ENCODE assay signal across 21 mouse cellular contexts in genomic region chr9:107422878-107423277, GRCm38 (mm10). TPM values are rescaled to one million over a fixed set of nuclear protein-coding genes. Genes with fewer than 3 reads are reported as not detected.
DNase-seq lines count a peak whose midpoint lies in the region; ATAC-seq and TF ChIP-seq lines count a peak whose summit lies in the region.
"Had no signal": no experiment of that assay in that cellular context is flagged by ENCODE, and none has a peak within 500 bp of the region (broad histone marks: within the 10 kb centered on the region; RNA-seq: fewer than 3 reads in every experiment).

No protein-coding gene starts in this region.

- no peak overlapping the region for H3K9ac ChIP-seq in lung, embryonic 14.5 days
- H3K9ac ChIP-seq in lung, postnatal 0 days (replicated peaks; ENCODE audit: low read depth): no peak overlapping the region
- H3K9ac ChIP-seq in neural tube, embryonic 13.5 days: no peak overlapping the region
- H3K9ac ChIP-seq in hindbrain, embryonic 13.5 days: no peak overlapping the region
- H3K9ac ChIP-seq: embryonic facial prominence, embryonic 15.5 days had no signal

- H3K27me3 ChIP-seq in lung, embryonic 14.5 days (ENCODE audit: insufficient read depth, low read length): no peaks in the 10 kb centered on the region
- H3K27me3 ChIP-seq in lung, postnatal 0 days (replicated peaks; ENCODE audit: insufficient read depth, low read length): no peaks in the 10 kb centered on the region; the same call in 1 of the 2 replicates
- no peaks in the 10 kb centered on the region for H3K27me3 ChIP-seq in neural tube, embryonic 13.5 days
- H3K27me3 ChIP-seq in hindbrain, embryonic 13.5 days: peaks cover 5% of the 10 kb centered on the region; the same call in 1 of the 2 replicates
- H3K27me3 ChIP-seq: embryonic facial prominence, embryonic 15.5 days had no signal

- peak; percentile 78 for ATAC-seq in lung, embryonic 14.5 days (ENCODE audit: insufficient read depth)
- no peak for ATAC-seq in lung, postnatal 0 days
- ATAC-seq in neural tube, embryonic 13.5 days (ENCODE audit: low read depth): no peak
- ATAC-seq in hindbrain, embryonic 13.5 days (ENCODE audit: low FRiP score): no peak
- ATAC-seq: forebrain, embryonic 14.5 days; hindbrain, embryonic 16.5 days; inflammation-experienced regulatory T-cells, adult 6 months; intestine, postnatal 0 days had no signal

- no peak overlapping the region for H3K27ac ChIP-seq in lung, embryonic 14.5 days (ENCODE audit: low read depth)
- H3K27ac ChIP-seq in lung, postnatal 0 days (ENCODE audit: low read length): no peak overlapping the region
- 0 out of 2 replicates have a peak overlapping the region, but pooled peaks have one; percentile 42 for H3K27ac ChIP-seq in neural tube, embryonic 13.5 days (replicated peaks)
- no peak overlapping the region for H3K27ac ChIP-seq in hindbrain, embryonic 13.5 days
- H3K27ac ChIP-seq: embryonic facial prominence, embryonic 15.5 days; forebrain, embryonic 10.5 days; gastrocnemius, adult 2 months; heart, embryonic 10.5 days had no signal

- no peak for TF ChIP-seq EP300 in lung, postnatal 0 days (IDR thresholded peaks at IDR 0.05)

- H3K4me1 ChIP-seq in lung, embryonic 14.5 days (ENCODE audit: insufficient read depth): no peaks in the 10 kb centered on the region
- H3K4me1 ChIP-seq in lung, postnatal 0 days (ENCODE audit: insufficient read depth, low read depth, low read length): no peaks in the 10 kb centered on the region
- peaks cover 83% of the 10 kb centered on the region for H3K4me1 ChIP-seq in neural tube, embryonic 13.5 days (replicated peaks)
- H3K4me1 ChIP-seq in hindbrain, embryonic 13.5 days (replicated peaks): peaks cover 73% of the 10 kb centered on the region
- H3K4me1 ChIP-seq: embryonic facial prominence, embryonic 15.5 days had no signal

- no peak overlapping the region for H3K4me3 ChIP-seq in lung, embryonic 14.5 days (ENCODE audit: low read depth, low read length)
- H3K4me3 ChIP-seq in lung, postnatal 0 days (ENCODE audit: low read depth, low read length): no peak overlapping the region
- H3K4me3 ChIP-seq in neural tube, embryonic 13.5 days: no peak overlapping the region
- H3K4me3 ChIP-seq in hindbrain, embryonic 13.5 days: no peak overlapping the region
- H3K4me3 ChIP-seq: embryonic facial prominence, embryonic 15.5 days; erythroblast, embryonic 14.5 days; forebrain, embryonic 10.5 days; gastrocnemius, adult 2 months; heart, embryonic 10.5 days had no signal

- no peaks in the 10 kb centered on the region for H3K36me3 ChIP-seq in lung, embryonic 14.5 days (ENCODE audit: insufficient read depth)
- no peaks in the 10 kb centered on the region for H3K36me3 ChIP-seq in lung, postnatal 0 days (ENCODE audit: insufficient read depth, low read length)
- no peaks in the 10 kb centered on the region for H3K36me3 ChIP-seq in neural tube, embryonic 13.5 days
- H3K36me3 ChIP-seq in hindbrain, embryonic 13.5 days: no peaks in the 10 kb centered on the region
- H3K36me3 ChIP-seq: embryonic facial prominence, embryonic 15.5 days; forebrain, embryonic 10.5 days had no signal

- WGBS in lung, embryonic 14.5 days: 15% methylated on average over 2 of the region's 2 CpGs
- WGBS in lung, postnatal 0 days: 33% methylated on average over 2 of the region's 2 CpGs
- WGBS in neural tube, embryonic 13.5 days: 64% methylated on average over 2 of the region's 2 CpGs
- 56% methylated on average over 2 of the region's 2 CpGs for WGBS in hindbrain, embryonic 13.5 days

- TF ChIP-seq CTCF in lung, embryonic 14.5 days (IDR thresholded peaks at IDR 0.05; ENCODE audit: low read depth): no peak
- TF ChIP-seq CTCF in lung, postnatal 0 days (IDR thresholded peaks at IDR 0.05): no peak

- no peaks in the 10 kb centered on the region for H3K9me3 ChIP-seq in lung, embryonic 14.5 days (ENCODE audit: low read depth, low read length)
- H3K9me3 ChIP-seq in lung, postnatal 0 days (ENCODE audit: low read length): no peaks in the 10 kb centered on the region
- H3K9me3 ChIP-seq in neural tube, embryonic 13.5 days: no peaks in the 10 kb centered on the region
- no peaks in the 10 kb centered on the region for H3K9me3 ChIP-seq in hindbrain, embryonic 13.5 days
- H3K9me3 ChIP-seq: embryonic facial prominence, embryonic 15.5 days; forebrain, embryonic 10.5 days; heart, embryonic 10.5 days had no signal

- peak; percentile 41 to 42 for DNase-seq in cerebellum, postnatal 10 days
- DNase-seq in cerebellum, adult 9-11 months: no peak
- peak; percentile 67 for DNase-seq in lung, embryonic 14.5 days
- DNase-seq in lung, postnatal 0 days (ENCODE audit: low spot score): no peak
- DNase-seq in neural tube, embryonic 10.5 days (ENCODE audit: extremely low spot score, low spot score): no peak
- DNase-seq: adrenal gland, postnatal 10 days; cerebellum, adult 11 months; cerebellum, adult 8-10 months; cerebellum, postnatal 36 days; gastrocnemius, adult 2 months; gastrocnemius, postnatal 25 days had no signal

- H3K4me2 ChIP-seq in lung, embryonic 14.5 days: no peak overlapping the region
- no peak overlapping the region for H3K4me2 ChIP-seq in lung, postnatal 0 days (replicated peaks; ENCODE audit: low read depth, low read length)
- H3K4me2 ChIP-seq in neural tube, embryonic 13.5 days: no peak overlapping the region
- H3K4me2 ChIP-seq in hindbrain, embryonic 13.5 days: no peak overlapping the region
- H3K4me2 ChIP-seq: embryonic facial prominence, embryonic 15.5 days had no signal

RNA-seq across cellular contexts. Expression of gene Cacna2d2, which starts 23.5 kb away (rescaled TPM):
- 0.18 TPM in 1 of 2 replicates, not detected in the other for polyA plus RNA-seq in lung, embryonic 14.5 days (2014; fragmentation: Nextera tagmentation; extraction: Ambion mirVana)
- polyA plus RNA-seq in lung, postnatal 0 days (2015; fragmentation: Nextera tagmentation; extraction: Ambion mirVana): 0.04 TPM in 1 of 2 replicates, not detected in the other
- 8.1 and 8.6 TPM in 2 replicates for polyA plus RNA-seq in neural tube, embryonic 13.5 days (2015; fragmentation: Nextera tagmentation; extraction: Ambion mirVana)
- 7.6 and 8.3 TPM in 2 replicates for polyA plus RNA-seq in hindbrain, embryonic 13.5 days (2015; fragmentation: Nextera tagmentation; extraction: Ambion mirVana)
- polyA plus RNA-seq: erythroblast, embryonic 14.5 days had no signal

Comparison
In these comparisons a context has a peak if more than half of its experiments do, and no peak if none do; other contexts are left out.
1. DNase-seq: peak in cerebellum, postnatal 10 days (2 of 2) and lung, embryonic 14.5 days (single experiment); none in cerebellum, adult 9-11 months (single experiment), lung, postnatal 0 days (single experiment) and neural tube, embryonic 10.5 days (single experiment).